Mouse (Mus musculus): ENCODE measurements around the gene Hipk4.

DNA sequence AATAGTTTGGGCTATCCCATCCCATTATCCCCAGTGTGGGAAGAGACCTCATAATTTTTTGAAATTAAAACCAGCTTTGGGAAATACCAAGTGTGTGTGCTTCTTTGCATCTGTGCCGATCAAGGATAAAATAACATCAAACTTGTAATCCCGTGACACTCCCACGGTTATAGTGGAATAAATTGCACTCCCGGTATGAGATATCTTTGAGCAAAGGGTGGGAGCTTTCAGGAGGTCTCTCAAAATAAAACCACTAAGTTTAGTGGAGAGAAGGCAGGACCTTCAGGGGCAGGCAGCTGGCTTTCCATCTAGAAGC, 32.9 kb upstream of the Hipk4 start:
- TF ChIP-seq POLR2A (IDR thresholded peaks at IDR 0.05; ENCODE audit: borderline replicate concordance, insufficient read depth, low read length) (no peak), CTCF (IDR thresholded peaks at IDR 0.05; ENCODE audit: borderline replicate concordance, insufficient read depth, low read depth, low read length) (no peak)
